ENCODE assay signal across 34 mouse cellular contexts in the genomic region with DNA sequence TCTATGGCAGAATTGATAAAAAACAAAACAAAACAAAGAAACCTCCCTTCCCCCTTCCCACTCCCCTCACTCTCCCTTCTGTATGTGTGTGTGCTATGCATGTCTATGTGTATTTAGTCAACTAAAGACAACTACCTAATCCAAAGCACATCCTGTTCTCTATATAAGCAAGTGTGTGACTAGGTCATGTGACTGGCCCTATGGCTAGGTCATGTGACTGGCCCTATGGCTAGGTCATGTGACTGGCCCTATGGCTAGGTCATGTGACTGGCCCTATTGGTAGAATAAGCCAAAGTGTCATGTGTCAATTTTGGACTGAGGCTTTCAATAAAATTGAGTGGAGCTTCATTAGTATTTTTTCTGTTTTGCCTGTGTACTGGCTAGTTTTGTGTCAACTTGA.
"Had no signal": no experiment of that assay in that cellular context is flagged by ENCODE, and none has a peak within 500 bp of the region (broad histone marks: within the 10 kb centered on the region; RNA-seq: fewer than 3 reads in every experiment).

No protein-coding gene starts in this region.

- H3K9ac ChIP-seq: heart, embryonic 12.5 days; heart, embryonic 13.5 days; heart, embryonic 15.5 days; hindbrain, embryonic 12.5 days; hindbrain, embryonic 13.5 days; hindbrain, embryonic 14.5 days; hindbrain, embryonic 15.5 days; intestine, embryonic 15.5 days; kidney, embryonic 15.5 days had no signal

- H3K27ac ChIP-seq: heart, embryonic 10.5 days; heart, embryonic 13.5 days; heart, embryonic 15.5 days; hindbrain, embryonic 10.5 days; hindbrain, embryonic 12.5 days; hindbrain, embryonic 13.5 days; hindbrain, embryonic 14.5 days; hindbrain, embryonic 15.5 days; hindbrain, postnatal 0 days; intestine, embryonic 15.5 days; kidney, embryonic 15.5 days; kidney, postnatal 0 days; layer of hippocampus, adult 2 months; left cerebral cortex, adult 2 months had no signal

- H3K9me3 ChIP-seq: heart, embryonic 10.5 days; heart, embryonic 12.5 days; heart, embryonic 13.5 days; heart, embryonic 15.5 days; hindbrain, embryonic 10.5 days; hindbrain, embryonic 12.5 days; hindbrain, embryonic 13.5 days; hindbrain, embryonic 15.5 days; intestine, embryonic 15.5 days; kidney, embryonic 15.5 days had no signal

- H3K4me3 ChIP-seq: heart, embryonic 10.5 days; heart, embryonic 12.5 days; heart, embryonic 13.5 days; heart, embryonic 15.5 days; hindbrain, embryonic 10.5 days; hindbrain, embryonic 12.5 days; hindbrain, embryonic 13.5 days; hindbrain, embryonic 15.5 days; intestine, embryonic 15.5 days; kidney, embryonic 15.5 days; layer of hippocampus, adult 2 months; left cerebral cortex, adult 2 months had no signal

- H3K4me1 ChIP-seq: heart, embryonic 10.5 days; heart, embryonic 12.5 days; heart, embryonic 13.5 days; heart, embryonic 15.5 days; hindbrain, embryonic 13.5 days; hindbrain, embryonic 15.5 days; intestine, embryonic 15.5 days; kidney, embryonic 15.5 days had no signal

- H3K36me3 ChIP-seq: heart, embryonic 10.5 days; heart, embryonic 12.5 days; heart, embryonic 13.5 days; heart, embryonic 15.5 days; hindbrain, embryonic 10.5 days; hindbrain, embryonic 12.5 days; hindbrain, embryonic 13.5 days; hindbrain, embryonic 15.5 days; intestine, embryonic 15.5 days; kidney, embryonic 15.5 days had no signal

- H3K4me2 ChIP-seq: heart, embryonic 11.5 days; heart, embryonic 12.5 days; heart, embryonic 13.5 days; heart, embryonic 15.5 days; hindbrain, embryonic 12.5 days; hindbrain, embryonic 13.5 days; hindbrain, embryonic 14.5 days; hindbrain, embryonic 15.5 days; intestine, embryonic 15.5 days; kidney, embryonic 15.5 days had no signal

- ATAC-seq: hindbrain, embryonic 16.5 days; hindbrain, postnatal 0 days; intestine, embryonic 15.5 days; intestine, embryonic 16.5 days; intestine, postnatal 0 days had no signal

- H3K27me3 ChIP-seq: heart, embryonic 12.5 days; heart, embryonic 13.5 days; heart, embryonic 15.5 days; hindbrain, embryonic 12.5 days; hindbrain, embryonic 13.5 days; hindbrain, embryonic 15.5 days; intestine, embryonic 15.5 days; kidney, embryonic 15.5 days had no signal

- DNase-seq: heart, postnatal 10 days; heart, postnatal 36 days; heart, postnatal 4 days; kidney, adult 11 months; kidney, adult 18-20 months; kidney, adult 2 months; kidney, adult 8-10 months; kidney, adult 9 months; kidney, postnatal 10 days; kidney, postnatal 14 days; kidney, postnatal 25 days; kidney, postnatal 36 days; kidney, postnatal 4 days; layer of hippocampus, adult 9-11 months; layer of hippocampus, postnatal 36 days had no signal
